Mouse (Mus musculus): ENCODE results near the gene A3galt2. TPM values are rescaled to one million over a fixed set of nuclear protein-coding genes. Genes with fewer than 3 reads are reported as not detected.

Gene A3galt2
- polyA plus RNA-seq, 1 experiment from 2014 or later: 0.02 TPM

GRCm38 (mm10) chr4:128724059-128724458 lies 31.1 kb upstream of the A3galt2 start:
- no peak for ATAC-seq (ENCODE audit: low read depth)
- WGBS (ENCODE audit: insufficient replicate concordance): 68% methylated on average over 7 of the region's 7 CpGs
- H3K4me3 ChIP-seq (ENCODE audit: low read depth, low read length): no peak overlapping the region

GRCm38 (mm10) chr4:128727019-128727720 lies 28.0 kb upstream of the A3galt2 start:
- H3K9ac ChIP-seq (ENCODE audit: low read depth, low read length): peak overlapping the region; percentile 92
- peak overlapping the region; percentile 92 for H3K4me2 ChIP-seq (ENCODE audit: low read depth, low read length)
- peaks cover 32% of the 10 kb centered on the region for H3K4me1 ChIP-seq (ENCODE audit: control insufficient read depth, low read depth, low read length)
- no peaks in the 10 kb centered on the region for H3K9me3 ChIP-seq (replicated peaks; ENCODE audit: control insufficient read depth, low read length)
- H3K4me3 ChIP-seq (ENCODE audit: low read depth, low read length): peak overlapping the region; percentile 87
- 0 out of 2 replicates have a peak, but pooled peaks cover 3% of the 10 kb centered on the region for H3K36me3 ChIP-seq (ENCODE audit: control insufficient read depth, insufficient read depth)
- peak overlapping the region; percentile 88 for H3K27ac ChIP-seq (ENCODE audit: low read length)
- 2% methylated on average over 48 of the region's 68 CpGs for WGBS (ENCODE audit: insufficient replicate concordance)
- ATAC-seq (ENCODE audit: low read depth): peak; percentile 91
- no peaks in the 10 kb centered on the region for H3K27me3 ChIP-seq (ENCODE audit: control insufficient read depth, insufficient read depth, low read depth, low read length)

More at GRCm38 (mm10) chr4:128724059-128724458, 31.1 kb upstream of the A3galt2 start:
- no peaks in the 10 kb centered on the region for H3K36me3 ChIP-seq (ENCODE audit: control insufficient read depth, insufficient read depth)
- H3K9me3 ChIP-seq (replicated peaks; ENCODE audit: control insufficient read depth, low read length): no peaks in the 10 kb centered on the region
- no peaks in the 10 kb centered on the region for H3K27me3 ChIP-seq (ENCODE audit: control insufficient read depth, insufficient read depth, low read depth, low read length)
- no peak overlapping the region for H3K27ac ChIP-seq (ENCODE audit: low read length)
- H3K4me2 ChIP-seq (ENCODE audit: low read depth, low read length): no peak overlapping the region
- no peak overlapping the region for H3K9ac ChIP-seq (ENCODE audit: low read depth, low read length)
- peaks cover 29% of the 10 kb centered on the region for H3K4me1 ChIP-seq (ENCODE audit: control insufficient read depth, low read depth, low read length)

- Histone ChIP-seq H3K36me3 (ENCODE audit: control insufficient read depth, insufficient read depth) (0 out of 2 replicates have a peak, but pooled peaks cover 3% of the 10 kb centered on the region), H3K4me1 (ENCODE audit: control insufficient read depth, low read depth, low read length) (peaks cover 32% of the 10 kb centered on the region), H3K27ac (ENCODE audit: low read length) (peak overlapping the region; percentile 88), H3K9ac (ENCODE audit: low read depth, low read length) (peak overlapping the region; percentile 92), H3K27me3 (ENCODE audit: control insufficient read depth, insufficient read depth, low read depth, low read length) (no peaks in the 10 kb centered on the region), H3K4me2 (ENCODE audit: low read depth, low read length) (peak overlapping the region; percentile 92), H3K4me3 (ENCODE audit: low read depth, low read length) (peak overlapping the region; percentile 87), H3K9me3 (replicated peaks; ENCODE audit: control insufficient read depth, low read length) (no peaks in the 10 kb centered on the region)
- WGBS (ENCODE audit: insufficient replicate concordance): under 1% methylated on average over 57 of the region's 65 CpGs
- peak; percentile 94 for ATAC-seq (ENCODE audit: low read depth)
Measured at GRCm38 (mm10) chr4:128727721-128728430, 27.3 kb upstream of the A3galt2 start.

- 0 out of 2 replicates have a peak, but pooled peaks cover 3% of the 10 kb centered on the region for H3K36me3 ChIP-seq (ENCODE audit: control insufficient read depth, insufficient read depth)
- peak overlapping the region; percentile 92 for H3K4me2 ChIP-seq (ENCODE audit: low read depth, low read length)
- peaks cover 35% of the 10 kb centered on the region for H3K4me1 ChIP-seq (ENCODE audit: control insufficient read depth, low read depth, low read length)
- 2% methylated on average over 5 of the region's 5 CpGs for WGBS (ENCODE audit: insufficient replicate concordance)
- ATAC-seq (ENCODE audit: low read depth): no peak
- H3K9ac ChIP-seq (ENCODE audit: low read depth, low read length): peak overlapping the region; percentile 92
- no peaks in the 10 kb centered on the region for H3K27me3 ChIP-seq (ENCODE audit: control insufficient read depth, insufficient read depth, low read depth, low read length)
- H3K4me3 ChIP-seq (ENCODE audit: low read depth, low read length): peak overlapping the region; percentile 87
- peak overlapping the region; percentile 88 for H3K27ac ChIP-seq (ENCODE audit: low read length)
- no peaks in the 10 kb centered on the region for H3K9me3 ChIP-seq (replicated peaks; ENCODE audit: control insufficient read depth, low read length)
Measured at GRCm38 (mm10) chr4:128728431-128728851, 26.7 kb upstream of the A3galt2 start.

- no peak for ATAC-seq (ENCODE audit: low read depth)
- H3K9ac ChIP-seq (ENCODE audit: low read depth, low read length): peak overlapping the region; percentile 92
- H3K27me3 ChIP-seq (ENCODE audit: control insufficient read depth, insufficient read depth, low read depth, low read length): no peaks in the 10 kb centered on the region
- 30% methylated on average over 15 of the region's 15 CpGs for WGBS (ENCODE audit: insufficient replicate concordance)
- H3K36me3 ChIP-seq (ENCODE audit: control insufficient read depth, insufficient read depth): 0 out of 2 replicates have a peak, but pooled peaks cover 3% of the 10 kb centered on the region
- peak overlapping the region; percentile 23; the same call in 1 of the 2 replicates for H3K27ac ChIP-seq (ENCODE audit: low read length)
- H3K4me1 ChIP-seq (ENCODE audit: control insufficient read depth, low read depth, low read length): peaks cover 43% of the 10 kb centered on the region
- peak overlapping the region; percentile 92 for H3K4me2 ChIP-seq (ENCODE audit: low read depth, low read length)
- H3K4me3 ChIP-seq (ENCODE audit: low read depth, low read length): peak overlapping the region; percentile 87
- H3K9me3 ChIP-seq (replicated peaks; ENCODE audit: control insufficient read depth, low read length): no peaks in the 10 kb centered on the region
Measured at GRCm38 (mm10) chr4:128729033-128729708, 26.0 kb upstream of the A3galt2 start.

- Histone ChIP-seq H3K27ac (ENCODE audit: low read length) (peak overlapping the region; percentile 23; the same call in 1 of the 2 replicates), H3K9me3 (replicated peaks; ENCODE audit: control insufficient read depth, low read length) (no peaks in the 10 kb centered on the region), H3K4me2 (ENCODE audit: low read depth, low read length) (peak overlapping the region; percentile 92), H3K36me3 (ENCODE audit: control insufficient read depth, insufficient read depth) (0 out of 2 replicates have a peak, but pooled peaks cover 3% of the 10 kb centered on the region), H3K4me3 (ENCODE audit: low read depth, low read length) (peak overlapping the region; percentile 87), H3K27me3 (ENCODE audit: control insufficient read depth, insufficient read depth, low read depth, low read length) (no peaks in the 10 kb centered on the region), H3K4me1 (ENCODE audit: control insufficient read depth, low read depth, low read length) (peaks cover 46% of the 10 kb centered on the region), H3K9ac (ENCODE audit: low read depth, low read length) (peak overlapping the region; percentile 92)
- ATAC-seq (ENCODE audit: low read depth): no peak
- WGBS (ENCODE audit: insufficient replicate concordance): 28% methylated on average over 5 of the region's 5 CpGs
Measured at GRCm38 (mm10) chr4:128729709-128730037, 25.5 kb upstream of the A3galt2 start.

- Histone ChIP-seq H3K9me3 (replicated peaks; ENCODE audit: control insufficient read depth, low read length) (no peaks in the 10 kb centered on the region), H3K4me1 (ENCODE audit: control insufficient read depth, low read depth, low read length) (peaks cover 51% of the 10 kb centered on the region), H3K27ac (ENCODE audit: low read length) (no peak overlapping the region), H3K4me3 (ENCODE audit: low read depth, low read length) (no peak overlapping the region), H3K27me3 (ENCODE audit: control insufficient read depth, insufficient read depth, low read depth, low read length) (no peaks in the 10 kb centered on the region), H3K9ac (ENCODE audit: low read depth, low read length) (no peak overlapping the region), H3K4me2 (ENCODE audit: low read depth, low read length) (peak overlapping the region; percentile 92), H3K36me3 (ENCODE audit: control insufficient read depth, insufficient read depth) (0 out of 2 replicates have a peak, but pooled peaks cover 3% of the 10 kb centered on the region)
- WGBS (ENCODE audit: insufficient replicate concordance): 82% methylated on average over 6 of the region's 6 CpGs
- ATAC-seq (ENCODE audit: low read depth): no peak
Measured at GRCm38 (mm10) chr4:128730271-128730670, 24.9 kb upstream of the A3galt2 start.

GRCm38 (mm10) chr4:128732794-128733193 lies 22.4 kb upstream of the A3galt2 start:
- Histone ChIP-seq H3K4me3 (ENCODE audit: low read depth, low read length) (no peak overlapping the region), H3K36me3 (ENCODE audit: control insufficient read depth, insufficient read depth) (0 out of 2 replicates have a peak, but pooled peaks cover 3% of the 10 kb centered on the region), H3K4me2 (ENCODE audit: low read depth, low read length) (no peak overlapping the region), H3K9ac (ENCODE audit: low read depth, low read length) (no peak overlapping the region), H3K27ac (ENCODE audit: low read length) (no peak overlapping the region), H3K9me3 (replicated peaks; ENCODE audit: control insufficient read depth, low read length) (no peaks in the 10 kb centered on the region), H3K27me3 (ENCODE audit: control insufficient read depth, insufficient read depth, low read depth, low read length) (no peaks in the 10 kb centered on the region), H3K4me1 (ENCODE audit: control insufficient read depth, low read depth, low read length) (peaks cover 52% of the 10 kb centered on the region)
- no peak for ATAC-seq (ENCODE audit: low read depth)
- WGBS (ENCODE audit: insufficient replicate concordance): 47% methylated on average over 5 of the region's 5 CpGs
